Mouse (Mus musculus) CD4-positive, CD25-positive, alpha-beta regulatory T cell, adult 2 months (primary cell): ENCODE results near the gene Stard5.

ENCODE experiments used
- DNase-seq: peaks from one replicate; pipeline ENCODE4 v3.0.0-alpha.2; 2012; ENCODE audit warnings: low read depth, low spot score

Stard5 gene

GRCm38 (mm10) chr7:83632682-83633120 is 942 bp downstream of the Stard5 start:
- DNase-seq: no peak

- no peak for DNase-seq
Observed at GRCm38 (mm10) chr7:83633856-83634255, 2.1 kb downstream of the Stard5 start.

GRCm38 (mm10) chr7:83635726-83636125 is 4.0 kb downstream of the Stard5 start:
- DNase-seq: no peak

GRCm38 (mm10) chr7:83636425-83636824 is 4.7 kb downstream of the Stard5 start:
- DNase-seq: no peak

GRCm38 (mm10) chr7:83637781-83638583 is 6.2 kb downstream of the Stard5 start:
- DNase-seq: no peak

- DNase-seq: no peak
Observed at GRCm38 (mm10) chr7:83639084-83639483, 7.3 kb downstream of the Stard5 start.

- no peak for DNase-seq
Observed at GRCm38 (mm10) chr7:83640581-83640980, 8.8 kb downstream of the Stard5 start.

- no peak for DNase-seq
Observed at GRCm38 (mm10) chr7:83641163-83641562, 9.4 kb downstream of the Stard5 start.

- DNase-seq: no peak
Observed at GRCm38 (mm10) chr7:83643581-83643980, 11.8 kb downstream of the Stard5 start.

- DNase-seq: no peak
Observed at GRCm38 (mm10) chr7:83644761-83645160, 13.0 kb downstream of the Stard5 start.

- DNase-seq: no peak
Observed at GRCm38 (mm10) chr7:83645476-83645875, 13.7 kb downstream of the Stard5 start.

GRCm38 (mm10) chr7:83648807-83649206 is 17.0 kb downstream of the Stard5 start:
- no peak for DNase-seq

GRCm38 (mm10) chr7:83650638-83651037 is 18.9 kb downstream of the Stard5 start:
- no peak for DNase-seq

- DNase-seq: peak; percentile 49
Observed at GRCm38 (mm10) chr7:83652498-83652897, 20.7 kb downstream of the Stard5 start.

- no peak for DNase-seq
Observed at GRCm38 (mm10) chr7:83653605-83654051, 21.9 kb downstream of the Stard5 start.

- DNase-seq: no peak
Observed at GRCm38 (mm10) chr7:83654196-83654595, 22.4 kb downstream of the Stard5 start.

- peak; percentile 91 for DNase-seq
Observed at GRCm38 (mm10) chr7:83654938-83655630, 23.3 kb downstream of the Stard5 start.

GRCm38 (mm10) chr7:83658716-83659115 is 27.0 kb downstream of the Stard5 start:
- no peak for DNase-seq

GRCm38 (mm10) chr7:83659159-83660065 is 27.7 kb downstream of the Stard5 start:
- peak; percentile 83 for DNase-seq

- peak; percentile 90 for DNase-seq
Observed at GRCm38 (mm10) chr7:83660273-83660691, 28.5 kb downstream of the Stard5 start.

- peak; percentile 65 for DNase-seq
Observed at GRCm38 (mm10) chr7:83661031-83661430, 29.3 kb downstream of the Stard5 start.

- no peak for DNase-seq
Observed at GRCm38 (mm10) chr7:83661763-83662162, 30.0 kb downstream of the Stard5 start.
